Mouse (Mus musculus): ENCODE measurements around the gene Vapa. TPM values are rescaled to one million over a fixed set of nuclear protein-coding genes. Genes with fewer than 3 reads are reported as not detected.

Gene Vapa
- polyA plus RNA-seq, 1 experiment from 2014 or later, result 218 TPM

DNA sequence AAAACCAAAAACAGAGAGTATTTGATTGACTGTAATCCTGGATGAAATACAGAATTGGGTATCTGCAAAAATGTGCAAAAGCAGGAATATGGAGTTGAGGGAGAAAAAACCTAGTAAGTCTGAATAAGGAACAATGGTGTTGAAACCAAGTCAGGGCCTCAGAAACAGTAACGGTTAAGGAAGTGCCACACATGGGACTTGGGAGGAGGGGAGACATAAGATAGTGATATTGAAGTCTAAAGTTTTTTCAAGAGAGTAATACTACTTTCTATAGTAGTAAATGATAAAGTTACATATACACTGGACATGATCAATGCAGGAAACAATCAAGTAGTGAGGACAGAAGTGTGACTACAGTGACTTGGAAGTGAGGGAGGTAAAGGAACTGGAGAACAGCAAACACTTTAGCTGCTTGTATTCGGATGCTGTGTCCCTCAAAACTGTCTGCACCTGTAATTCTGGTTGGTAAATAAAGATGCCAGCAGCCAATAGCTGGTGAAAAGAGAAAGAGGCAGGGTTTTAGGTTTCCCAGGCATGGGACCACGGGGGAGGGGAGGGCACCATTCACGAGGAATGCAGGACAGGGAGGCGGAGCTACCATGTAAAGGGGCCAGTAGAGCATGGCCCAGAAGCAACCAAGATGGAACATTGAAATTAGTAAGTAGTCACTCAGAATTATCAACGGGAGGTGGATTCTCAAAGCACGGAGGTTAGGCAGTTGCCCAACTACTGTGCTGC is 5.6 kb downstream of the Vapa start:
- H3K27me3 ChIP-seq (ENCODE audit: insufficient read depth, low read length), result no peaks in the 10 kb centered on the region
- no peaks in the 10 kb centered on the region for H3K36me3 ChIP-seq (ENCODE audit: insufficient read depth, low read length)
- H3K4me1 ChIP-seq (replicated peaks; ENCODE audit: insufficient read depth, low read length), result peaks cover 22% of the 10 kb centered on the region; the same call in 1 of the 2 replicates
- DNase-seq (ENCODE audit: low spot score) (peak; percentile 32), ATAC-seq (replicated peaks; ENCODE audit: low FRiP score, low read depth) (no peak)
- H3K4me2 ChIP-seq (ENCODE audit: low read length), result no peak overlapping the region
- H3K9ac ChIP-seq (ENCODE audit: low read depth, low read length), result no peak overlapping the region
- H3K9me3 ChIP-seq (replicated peaks; ENCODE audit: low read length), result no peaks in the 10 kb centered on the region
- WGBS, result 45% methylated on average over 7 of the region's 7 CpGs
- no peak for TF ChIP-seq CTCF (IDR thresholded peaks at IDR 0.05; ENCODE audit: low read depth)
- H3K4me3 ChIP-seq (replicated peaks; ENCODE audit: low read depth, low read length), result no peak overlapping the region
- H3K27ac ChIP-seq, result no peak overlapping the region

DNA sequence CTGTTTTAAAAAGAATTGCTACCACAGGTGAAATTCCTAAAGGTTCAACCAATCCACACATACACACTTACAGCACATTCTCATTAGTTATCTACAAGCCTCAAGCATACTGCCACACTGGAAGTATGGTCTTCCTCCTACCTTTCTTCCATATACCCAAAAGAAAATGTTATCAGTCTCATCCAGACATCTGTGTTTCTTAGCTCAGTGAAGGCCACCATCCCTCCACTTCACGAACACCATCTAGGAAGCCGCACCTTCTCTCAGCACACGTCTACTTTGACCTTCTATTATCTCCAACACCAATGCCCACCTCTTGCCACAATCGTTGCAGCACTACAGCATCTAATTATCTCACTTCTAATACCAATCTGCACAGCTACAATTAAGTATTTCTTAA is 7.3 kb downstream of the Vapa start:
- no peak for TF ChIP-seq CTCF (IDR thresholded peaks at IDR 0.05; ENCODE audit: low read depth)
- H3K9ac ChIP-seq (ENCODE audit: low read depth, low read length), result no peak overlapping the region
- no peak overlapping the region for H3K4me2 ChIP-seq (ENCODE audit: low read length)
- H3K27me3 ChIP-seq (ENCODE audit: insufficient read depth, low read length), result no peaks in the 10 kb centered on the region
- H3K4me1 ChIP-seq (replicated peaks; ENCODE audit: insufficient read depth, low read length), result peaks cover 19% of the 10 kb centered on the region; the same call in 1 of the 2 replicates
- ATAC-seq (replicated peaks; ENCODE audit: low FRiP score, low read depth) (no peak), DNase-seq (ENCODE audit: low spot score) (no peak)
- H3K36me3 ChIP-seq (ENCODE audit: insufficient read depth, low read length), result no peaks in the 10 kb centered on the region
- H3K4me3 ChIP-seq (replicated peaks; ENCODE audit: low read depth, low read length), result no peak overlapping the region
- H3K27ac ChIP-seq, result no peak overlapping the region
- no peaks in the 10 kb centered on the region for H3K9me3 ChIP-seq (replicated peaks; ENCODE audit: low read length)
- 82% methylated on average over 4 of the region's 4 CpGs for WGBS

DNA sequence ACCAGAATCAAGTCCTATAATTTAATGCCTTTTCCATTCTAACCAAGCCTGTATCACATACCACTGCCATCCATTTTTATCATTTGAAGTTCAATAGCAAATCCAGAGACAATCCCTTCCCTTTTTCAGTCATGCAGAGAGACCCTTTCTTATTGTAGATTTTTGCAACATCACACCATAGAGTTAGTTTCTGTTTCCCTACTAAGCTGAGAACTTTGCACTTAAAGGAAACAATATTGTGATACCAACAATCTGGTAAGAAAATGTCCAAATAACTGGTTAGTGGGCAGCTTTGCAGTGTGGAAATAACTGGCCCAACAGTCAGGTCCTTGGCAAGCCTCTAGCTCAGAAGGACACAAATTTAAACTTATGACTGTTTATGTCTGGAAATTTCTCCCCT is 8.5 kb downstream of the Vapa start:
- Histone ChIP-seq H3K36me3 (ENCODE audit: insufficient read depth, low read length) (no peaks in the 10 kb centered on the region), H3K4me1 (replicated peaks; ENCODE audit: insufficient read depth, low read length) (0 out of 2 replicates have a peak, but pooled peaks cover 16% of the 10 kb centered on the region), H3K4me3 (replicated peaks; ENCODE audit: low read depth, low read length) (no peak overlapping the region), H3K27ac (no peak overlapping the region), H3K9ac (ENCODE audit: low read depth, low read length) (no peak overlapping the region), H3K9me3 (replicated peaks; ENCODE audit: low read length) (no peaks in the 10 kb centered on the region), H3K27me3 (ENCODE audit: insufficient read depth, low read length) (no peaks in the 10 kb centered on the region), H3K4me2 (ENCODE audit: low read length) (no peak overlapping the region)
- no peak for ATAC-seq (replicated peaks; ENCODE audit: low FRiP score, low read depth)
- TF ChIP-seq CTCF (IDR thresholded peaks at IDR 0.05; ENCODE audit: low read depth), result no peak
- no peak for DNase-seq (ENCODE audit: low spot score)

DNA sequence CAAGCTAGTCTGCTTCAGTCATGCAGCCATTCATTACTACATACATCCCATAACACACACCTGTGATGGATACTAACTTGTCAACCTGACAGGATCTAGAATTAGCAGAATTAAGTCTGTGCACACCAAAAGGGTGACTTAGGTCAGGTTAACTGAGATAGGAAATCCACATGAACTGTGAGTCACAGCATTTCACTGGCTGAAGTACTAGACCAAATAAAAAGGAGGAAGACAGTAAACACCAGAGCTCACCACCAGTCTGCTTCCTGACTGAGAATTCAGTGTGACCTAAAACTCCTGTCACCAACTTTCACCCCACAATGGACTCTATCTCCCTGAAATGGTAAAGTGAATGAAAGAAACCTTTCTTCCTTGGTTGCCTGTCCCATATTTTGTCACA is 9.0 kb downstream of the Vapa start:
- H3K9me3 ChIP-seq (replicated peaks; ENCODE audit: low read length), result no peaks in the 10 kb centered on the region
- no peak for TF ChIP-seq CTCF (IDR thresholded peaks at IDR 0.05; ENCODE audit: low read depth)
- no peaks in the 10 kb centered on the region for H3K27me3 ChIP-seq (ENCODE audit: insufficient read depth, low read length)
- H3K4me2 ChIP-seq (ENCODE audit: low read length), result no peak overlapping the region
- ATAC-seq (replicated peaks; ENCODE audit: low FRiP score, low read depth), result no peak
- no peak overlapping the region for H3K9ac ChIP-seq (ENCODE audit: low read depth, low read length)
- no peak overlapping the region for H3K4me3 ChIP-seq (replicated peaks; ENCODE audit: low read depth, low read length)
- DNase-seq (ENCODE audit: low spot score), result no peak
- 0 out of 2 replicates have a peak, but pooled peaks cover 14% of the 10 kb centered on the region for H3K4me1 ChIP-seq (replicated peaks; ENCODE audit: insufficient read depth, low read length)
- no peak overlapping the region for H3K27ac ChIP-seq
- no peaks in the 10 kb centered on the region for H3K36me3 ChIP-seq (ENCODE audit: insufficient read depth, low read length)

DNA sequence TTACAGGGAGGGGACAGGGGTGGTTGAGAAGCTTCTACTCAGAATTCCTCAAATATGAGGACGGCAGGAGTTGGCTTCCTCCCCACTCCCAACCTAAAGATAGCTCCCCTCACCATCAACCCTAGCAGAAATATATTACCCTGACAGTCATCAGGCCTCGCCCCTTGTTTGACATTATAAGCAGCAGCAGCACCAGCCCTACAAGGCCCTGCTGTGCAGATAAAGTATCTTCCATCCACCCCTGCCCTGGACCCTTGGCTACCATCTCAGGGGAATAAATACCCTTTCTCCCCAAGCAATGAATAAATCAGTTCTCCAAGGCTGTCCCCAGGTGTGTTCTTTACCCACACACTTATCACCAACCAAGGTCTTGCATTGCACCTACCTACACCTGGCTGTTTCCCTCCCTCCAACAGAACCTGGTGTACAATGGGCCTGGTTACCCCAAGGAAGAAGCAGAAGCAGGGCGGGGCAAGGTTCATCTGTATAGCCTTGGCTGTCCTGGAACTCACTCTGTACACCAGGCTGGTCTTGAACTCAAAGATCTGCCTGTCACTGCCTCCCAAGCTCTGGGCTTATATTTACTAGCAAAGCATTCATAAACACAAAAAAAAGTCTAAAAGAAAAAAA is 15.4 kb downstream of the Vapa start:
- 0 out of 2 replicates have a peak, but pooled peaks cover 3% of the 10 kb centered on the region for H3K36me3 ChIP-seq (ENCODE audit: insufficient read depth, low read length)
- H3K9me3 ChIP-seq (replicated peaks; ENCODE audit: low read length), result no peaks in the 10 kb centered on the region
- H3K4me2 ChIP-seq (ENCODE audit: low read length), result no peak overlapping the region
- peaks cover 6% of the 10 kb centered on the region for H3K4me1 ChIP-seq (replicated peaks; ENCODE audit: insufficient read depth, low read length)
- H3K9ac ChIP-seq (ENCODE audit: low read depth, low read length), result no peak overlapping the region
- H3K27ac ChIP-seq, result no peak overlapping the region
- WGBS, result 55% methylated on average over 3 of the region's 3 CpGs
- no peak overlapping the region for H3K4me3 ChIP-seq (replicated peaks; ENCODE audit: low read depth, low read length)
- H3K27me3 ChIP-seq (ENCODE audit: insufficient read depth, low read length), result no peaks in the 10 kb centered on the region
- DNase-seq (ENCODE audit: low spot score) (no peak), ATAC-seq (replicated peaks; ENCODE audit: low FRiP score, low read depth) (no peak)
- TF ChIP-seq CTCF (IDR thresholded peaks at IDR 0.05; ENCODE audit: low read depth), result no peak

DNA sequence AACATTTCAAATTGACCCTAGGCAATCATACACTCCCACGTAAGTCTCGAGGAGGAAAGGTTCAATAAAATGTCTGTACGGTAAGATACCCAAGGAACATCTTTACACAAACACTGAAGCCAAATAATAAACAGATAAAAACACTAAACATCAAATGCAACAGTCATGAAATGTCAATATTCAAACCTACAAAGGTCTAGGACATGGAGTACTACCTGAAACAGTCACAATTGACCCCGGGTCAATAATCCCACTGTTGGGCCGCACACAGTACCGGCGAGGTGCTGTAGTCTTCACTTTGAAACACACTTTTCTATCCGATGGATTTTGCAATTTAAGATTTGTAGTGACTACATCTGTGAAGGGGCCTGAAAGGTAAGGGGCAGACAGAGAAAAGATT is 18.7 kb downstream of the Vapa start:
- peaks cover 16% of the 10 kb centered on the region; the same call in 1 of the 2 replicates for H3K36me3 ChIP-seq (ENCODE audit: insufficient read depth, low read length)
- no peak for DNase-seq (ENCODE audit: low spot score)
- H3K4me2 ChIP-seq (ENCODE audit: low read length), result no peak overlapping the region
- H3K4me3 ChIP-seq (replicated peaks; ENCODE audit: low read depth, low read length), result no peak overlapping the region
- H3K27me3 ChIP-seq (ENCODE audit: insufficient read depth, low read length), result no peaks in the 10 kb centered on the region
- peaks cover 6% of the 10 kb centered on the region for H3K4me1 ChIP-seq (replicated peaks; ENCODE audit: insufficient read depth, low read length)
- TF ChIP-seq CTCF (IDR thresholded peaks at IDR 0.05; ENCODE audit: low read depth), result no peak
- H3K9me3 ChIP-seq (replicated peaks; ENCODE audit: low read length), result no peaks in the 10 kb centered on the region
- no peak overlapping the region for H3K9ac ChIP-seq (ENCODE audit: low read depth, low read length)
- 81% methylated on average over 8 of the region's 8 CpGs for WGBS
- no peak for ATAC-seq (replicated peaks; ENCODE audit: low FRiP score, low read depth)
- no peak overlapping the region for H3K27ac ChIP-seq
